Mouse (Mus musculus) myocyte (in vitro differentiated cells): ENCODE measurements around the gene Sema6d.

Experiments used
- E2F4 ChIP-seq: IDR thresholded peaks from one replicate; pipeline ENCODE4 v1.6.1; 2011; ENCODE audit warnings: mild to moderate bottlenecking, control low read depth, moderate library complexity; ENCODE audit not compliant: insufficient read depth
- MAX ChIP-seq: IDR thresholded peaks from one replicate; pipeline ENCODE4 v1.6.1; 2011; ENCODE audit warnings: low read depth, mild to moderate bottlenecking, control low read depth
- MYOD1 ChIP-seq, 3 experiments: IDR thresholded peaks; one replicate each; pipeline ENCODE4 v1.6.1; 2011; ENCODE audit warnings: control low read depth in 2 of 3, low read depth in 2 of 3, mild to moderate bottlenecking in 2 of 3, moderate library complexity in 1 of 3; ENCODE audit not compliant: insufficient read length in 2 of 3, control insufficient read depth in 1 of 3
- TCF12 ChIP-seq: IDR thresholded peaks from one replicate; pipeline ENCODE4 v1.6.1; 2011; ENCODE audit warnings: mild to moderate bottlenecking, control low read depth; ENCODE audit not compliant: poor library complexity, insufficient read depth, severe bottlenecking
- USF1 ChIP-seq: IDR thresholded peaks from one replicate; pipeline ENCODE4 v1.6.1; 2011; ENCODE audit warnings: low read depth, mild to moderate bottlenecking, control low read depth, moderate library complexity

- no peak for TF ChIP-seq TCF12
- no peak for TF ChIP-seq MYOD1 (IDR thresholded peaks at IDR 0.05; ENCODE audit: control insufficient read depth in 1 of 3, insufficient read length in 2 of 3, low read depth in 2 of 3)
- TF ChIP-seq E2F4, result no peak
- no peak for TF ChIP-seq USF1
- no peak for TF ChIP-seq MAX
Observed at GRCm38 (mm10) chr2:124485761-124486160, 396.0 kb downstream of the Sema6d start.
